Mouse (Mus musculus) thymus, adult 2 months (tissue): ENCODE measurements around the gene Zbtb7a.

Experiments
- CTCF ChIP-seq: fragments of 200-500 bp; IDR thresholded peaks from 2 replicates; pipeline ENCODE4 v1.5.1; 2012; ENCODE audit warnings: mild to moderate bottlenecking, control low read depth, low read length, moderate library complexity, borderline replicate concordance; ENCODE audit not compliant: control insufficient read depth, poor library complexity, insufficient read depth; ENCODE audit errors: extremely low read depth
- POLR2A ChIP-seq: fragments of 200-500 bp; IDR thresholded peaks from 2 replicates; pipeline ENCODE4 v1.6.1; 2012; ENCODE audit warnings: mild to moderate bottlenecking, low read length, control low read depth, moderate library complexity; ENCODE audit not compliant: control insufficient read depth, poor library complexity, insufficient read depth; ENCODE audit errors: extremely low read depth

DNA sequence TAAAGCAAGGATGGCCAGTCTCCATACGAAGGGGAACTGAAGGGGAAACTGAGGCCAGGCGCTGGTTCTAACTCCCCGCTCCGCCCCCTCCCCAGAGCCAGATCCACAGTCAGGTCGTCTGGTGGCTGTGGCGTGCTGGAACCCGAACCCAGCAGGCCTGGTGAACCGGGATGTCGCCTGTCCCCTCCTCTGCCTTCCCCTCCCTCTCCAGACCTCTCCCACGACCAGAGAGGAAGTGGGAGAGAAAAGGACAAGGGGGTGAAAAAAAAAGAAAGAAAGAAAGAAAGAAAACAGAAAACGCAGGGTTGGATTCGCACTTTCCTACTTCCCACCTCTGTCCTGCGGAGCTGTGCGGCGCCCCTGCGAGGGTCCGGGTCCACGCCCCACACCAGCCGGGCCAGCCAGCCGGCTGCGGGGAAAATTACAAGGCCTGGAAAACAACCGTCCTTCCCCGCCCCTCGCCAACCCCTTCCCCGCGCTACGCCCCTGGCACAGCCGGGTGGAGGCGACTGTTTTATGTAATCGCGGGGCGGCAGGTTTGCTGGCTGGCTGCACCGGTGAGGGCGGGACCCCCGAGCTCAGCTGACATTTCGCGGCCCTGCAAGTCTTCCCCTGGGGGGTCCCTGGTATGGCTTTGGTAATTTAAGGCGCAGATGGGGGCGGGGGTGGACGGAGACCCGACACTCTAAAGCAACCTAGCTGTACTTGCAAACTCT, at the start of gene Zbtb7a:
- TF ChIP-seq CTCF (no peak), POLR2A (no peak)
